Mouse (Mus musculus): ENCODE data around the gene Spef2. TPM values are rescaled to one million over a fixed set of nuclear protein-coding genes. Genes with fewer than 3 reads are reported as not detected.
"Not testable (repeated sequence)": the region's sequence is repeated elsewhere in the genome, so short reads cannot be mapped to it uniquely, and the experiment has no call there.

The Spef2 gene
- polyA plus RNA-seq, 1 experiment: 5.9 TPM

DNA sequence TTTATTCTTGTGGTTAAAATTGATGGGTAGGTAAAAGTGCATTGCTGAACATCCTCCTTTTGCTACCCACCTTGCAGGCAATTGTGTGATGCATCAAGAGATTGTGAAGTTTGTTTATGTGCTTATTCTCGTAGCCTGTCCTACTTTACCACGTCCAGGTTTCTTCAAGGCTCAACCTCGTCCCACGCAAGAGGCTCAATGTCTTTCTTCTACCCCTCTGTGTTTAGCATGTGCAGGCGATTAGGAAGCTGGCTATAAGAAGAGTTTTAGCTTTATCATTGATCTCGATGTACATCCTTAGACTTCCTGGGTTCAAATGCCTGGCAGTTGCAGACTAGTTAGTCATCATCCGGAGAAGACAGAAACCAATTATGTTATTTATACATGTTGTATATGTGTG, 176.0 kb downstream of the Spef2 start:
- Histone ChIP-seq H3K27me3 (ENCODE audit: control insufficient read depth, insufficient read depth, low read length) (no peaks in the 10 kb centered on the region), H3K4me3 (ENCODE audit: control insufficient read depth, low read depth, low read length) (no peak overlapping the region), H3K27ac (ENCODE audit: control insufficient read depth, insufficient read depth, low read depth, low read length) (no peak overlapping the region), H3K4me1 (ENCODE audit: control insufficient read depth, insufficient read depth, low read length) (no peaks in the 10 kb centered on the region), H3K36me3 (ENCODE audit: control insufficient read depth, insufficient read depth, low read length) (no peaks in the 10 kb centered on the region)
- TF ChIP-seq CTCF (IDR thresholded peaks at IDR 0.05; ENCODE audit: control insufficient read depth, insufficient read depth, insufficient replicate concordance, low read depth, low read length) (no peak), POLR2A (IDR thresholded peaks at IDR 0.05; ENCODE audit: control insufficient read depth, low read depth, low read length) (no peak)

- no peaks in the 10 kb centered on the region for H3K27me3 ChIP-seq (ENCODE audit: control insufficient read depth, insufficient read depth, low read length)
- H3K4me1 ChIP-seq (ENCODE audit: control insufficient read depth, insufficient read depth, low read length): no peaks in the 10 kb centered on the region
- TF ChIP-seq CTCF (IDR thresholded peaks at IDR 0.05; ENCODE audit: control insufficient read depth, insufficient read depth, insufficient replicate concordance, low read depth, low read length): no peak
- TF ChIP-seq POLR2A (IDR thresholded peaks at IDR 0.05; ENCODE audit: control insufficient read depth, low read depth, low read length): no peak
- no peak overlapping the region for H3K4me3 ChIP-seq (ENCODE audit: control insufficient read depth, low read depth, low read length)
- no peaks in the 10 kb centered on the region for H3K36me3 ChIP-seq (ENCODE audit: control insufficient read depth, insufficient read depth, low read length)
- H3K27ac ChIP-seq (ENCODE audit: control insufficient read depth, insufficient read depth, low read depth, low read length): no peak overlapping the region
Measured at GRCm38 (mm10) chr15:9571896-9572295, 176.8 kb downstream of the Spef2 start.

DNA sequence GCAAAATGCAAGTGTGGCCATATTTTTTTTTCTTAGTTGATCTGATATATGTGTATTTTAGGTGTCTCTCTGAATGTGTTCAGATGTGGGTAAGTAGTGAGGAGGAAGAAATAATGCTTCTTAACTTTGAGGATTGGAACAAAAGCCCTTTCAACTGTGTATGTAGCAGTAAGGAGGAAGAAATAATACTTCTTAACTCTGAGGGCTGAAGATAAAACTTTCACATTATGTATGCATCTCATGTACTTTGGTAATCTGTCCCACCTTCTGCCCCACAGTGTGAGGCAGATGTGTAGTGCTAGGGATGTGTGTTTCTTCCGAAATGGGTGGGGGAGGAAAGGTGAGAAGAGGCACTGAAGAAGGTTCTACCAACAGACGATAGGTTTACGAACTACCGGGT, 181.4 kb downstream of the Spef2 start:
- no peak overlapping the region for H3K4me3 ChIP-seq (ENCODE audit: control insufficient read depth, low read depth, low read length)
- no peaks in the 10 kb centered on the region for H3K36me3 ChIP-seq (ENCODE audit: control insufficient read depth, insufficient read depth, low read length)
- H3K4me1 ChIP-seq (ENCODE audit: control insufficient read depth, insufficient read depth, low read length): no peaks in the 10 kb centered on the region
- TF ChIP-seq POLR2A (IDR thresholded peaks at IDR 0.05; ENCODE audit: control insufficient read depth, low read depth, low read length) (no peak), CTCF (IDR thresholded peaks at IDR 0.05; ENCODE audit: control insufficient read depth, insufficient read depth, insufficient replicate concordance, low read depth, low read length) (no peak)
- no peak overlapping the region for H3K27ac ChIP-seq (ENCODE audit: control insufficient read depth, insufficient read depth, low read depth, low read length)
- H3K27me3 ChIP-seq (ENCODE audit: control insufficient read depth, insufficient read depth, low read length): no peaks in the 10 kb centered on the region

- TF ChIP-seq POLR2A (IDR thresholded peaks at IDR 0.05; ENCODE audit: control insufficient read depth, low read depth, low read length) (no peak), CTCF (IDR thresholded peaks at IDR 0.05; ENCODE audit: control insufficient read depth, insufficient read depth, insufficient replicate concordance, low read depth, low read length) (no peak)
- Histone ChIP-seq H3K4me3 (ENCODE audit: control insufficient read depth, low read depth, low read length) (no peak overlapping the region), H3K4me1 (ENCODE audit: control insufficient read depth, insufficient read depth, low read length) (no peaks in the 10 kb centered on the region), H3K27me3 (ENCODE audit: control insufficient read depth, insufficient read depth, low read length) (no peaks in the 10 kb centered on the region), H3K36me3 (ENCODE audit: control insufficient read depth, insufficient read depth, low read length) (no peaks in the 10 kb centered on the region), H3K27ac (ENCODE audit: control insufficient read depth, insufficient read depth, low read depth, low read length) (no peak overlapping the region)
Measured at GRCm38 (mm10) chr15:9565396-9565795, 183.3 kb downstream of the Spef2 start.

- Histone ChIP-seq H3K27me3 (ENCODE audit: control insufficient read depth, insufficient read depth, low read length) (no peaks in the 10 kb centered on the region), H3K4me3 (ENCODE audit: control insufficient read depth, low read depth, low read length) (no peak overlapping the region), H3K4me1 (ENCODE audit: control insufficient read depth, insufficient read depth, low read length) (no peaks in the 10 kb centered on the region), H3K27ac (ENCODE audit: control insufficient read depth, insufficient read depth, low read depth, low read length) (no peak overlapping the region), H3K36me3 (ENCODE audit: control insufficient read depth, insufficient read depth, low read length) (no peaks in the 10 kb centered on the region)
- TF ChIP-seq CTCF (IDR thresholded peaks at IDR 0.05; ENCODE audit: control insufficient read depth, insufficient read depth, insufficient replicate concordance, low read depth, low read length): no peak
- no peak for TF ChIP-seq POLR2A (IDR thresholded peaks at IDR 0.05; ENCODE audit: control insufficient read depth, low read depth, low read length)
Measured at GRCm38 (mm10) chr15:9564156-9564555, 184.5 kb downstream of the Spef2 start.

- not testable (repeated sequence) for H3K27ac ChIP-seq (ENCODE audit: control insufficient read depth, insufficient read depth, low read depth, low read length); H3K36me3 ChIP-seq (ENCODE audit: control insufficient read depth, insufficient read depth, low read length); H3K4me1 ChIP-seq (ENCODE audit: control insufficient read depth, insufficient read depth, low read length); H3K27me3 ChIP-seq (ENCODE audit: control insufficient read depth, insufficient read depth, low read length); H3K4me3 ChIP-seq (ENCODE audit: control insufficient read depth, low read depth, low read length)
Measured at GRCm38 (mm10) chr15:9557264-9557663, 191.4 kb downstream of the Spef2 start.

DNA sequence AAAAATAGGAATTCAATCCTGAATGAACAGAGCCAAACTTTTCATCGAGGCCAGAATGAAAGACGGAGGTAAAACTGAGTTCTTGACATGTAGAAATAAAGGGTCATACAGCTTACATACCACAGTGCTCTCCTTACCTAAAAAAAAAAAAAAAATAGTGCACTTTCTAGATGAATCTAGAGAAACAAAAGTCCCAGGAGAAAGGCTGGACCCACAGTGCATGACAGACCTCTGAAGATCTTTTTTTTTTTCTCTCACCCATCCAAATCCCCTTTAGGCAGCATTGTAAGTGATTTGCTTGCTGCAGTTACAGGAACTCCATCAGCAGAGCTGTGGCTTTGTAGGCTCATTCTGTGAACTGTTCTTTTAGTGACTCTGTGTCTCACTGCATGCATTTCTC, 199.7 kb downstream of the Spef2 start:
- H3K27ac ChIP-seq (ENCODE audit: control insufficient read depth, insufficient read depth, low read depth, low read length): no peak overlapping the region
- no peak for TF ChIP-seq CTCF (IDR thresholded peaks at IDR 0.05; ENCODE audit: control insufficient read depth, insufficient read depth, insufficient replicate concordance, low read depth, low read length)
- TF ChIP-seq POLR2A (IDR thresholded peaks at IDR 0.05; ENCODE audit: control insufficient read depth, low read depth, low read length): no peak
- no peaks in the 10 kb centered on the region for H3K27me3 ChIP-seq (ENCODE audit: control insufficient read depth, insufficient read depth, low read length)
- H3K36me3 ChIP-seq (ENCODE audit: control insufficient read depth, insufficient read depth, low read length): no peaks in the 10 kb centered on the region
- H3K4me3 ChIP-seq (ENCODE audit: control insufficient read depth, low read depth, low read length): no peak overlapping the region
- no peaks in the 10 kb centered on the region for H3K4me1 ChIP-seq (ENCODE audit: control insufficient read depth, insufficient read depth, low read length)

- Histone ChIP-seq H3K27me3 (ENCODE audit: control insufficient read depth, insufficient read depth, low read length) (no peaks in the 10 kb centered on the region), H3K4me3 (ENCODE audit: control insufficient read depth, low read depth, low read length) (no peak overlapping the region), H3K36me3 (ENCODE audit: control insufficient read depth, insufficient read depth, low read length) (no peaks in the 10 kb centered on the region), H3K27ac (ENCODE audit: control insufficient read depth, insufficient read depth, low read depth, low read length) (no peak overlapping the region), H3K4me1 (ENCODE audit: control insufficient read depth, insufficient read depth, low read length) (no peaks in the 10 kb centered on the region)
- TF ChIP-seq CTCF (IDR thresholded peaks at IDR 0.05; ENCODE audit: control insufficient read depth, insufficient read depth, insufficient replicate concordance, low read depth, low read length) (no peak), POLR2A (IDR thresholded peaks at IDR 0.05; ENCODE audit: control insufficient read depth, low read depth, low read length) (no peak)
Measured at GRCm38 (mm10) chr15:9535200-9535599, 213.5 kb downstream of the Spef2 start.

Measured in testis, adult 2 months (tissue).